Mouse (Mus musculus) spleen, adult 2 months (tissue): ENCODE data around the gene Depdc5.

Experiments used
- CTCF ChIP-seq: fragments of 200-500 bp; IDR thresholded peaks from 2 replicates; pipeline ENCODE4 v1.5.1; 2011; ENCODE audit warnings: mild to moderate bottlenecking, inconsistent platforms; ENCODE audit not compliant: insufficient read depth, insufficient read length, insufficient replicate concordance; ENCODE audit errors: extremely low read depth
- POLR2A ChIP-seq: fragments of 200-500 bp; IDR thresholded peaks from 2 replicates; pipeline ENCODE4 v1.6.1; 2011; ENCODE audit warnings: low read depth, low read length, inconsistent platforms

- no peak for TF ChIP-seq POLR2A
- no peak for TF ChIP-seq CTCF
Observed at GRCm38 (mm10) chr5:32820471-32820870, 43.0 kb upstream of the Depdc5 start.
